Mouse (Mus musculus): ENCODE measurements around the gene Cyp4x1.
"Not testable (repeated sequence)": the region's sequence is repeated elsewhere in the genome, so short reads cannot be mapped to it uniquely, and the experiment has no call there.

Gene Cyp4x1

DNA sequence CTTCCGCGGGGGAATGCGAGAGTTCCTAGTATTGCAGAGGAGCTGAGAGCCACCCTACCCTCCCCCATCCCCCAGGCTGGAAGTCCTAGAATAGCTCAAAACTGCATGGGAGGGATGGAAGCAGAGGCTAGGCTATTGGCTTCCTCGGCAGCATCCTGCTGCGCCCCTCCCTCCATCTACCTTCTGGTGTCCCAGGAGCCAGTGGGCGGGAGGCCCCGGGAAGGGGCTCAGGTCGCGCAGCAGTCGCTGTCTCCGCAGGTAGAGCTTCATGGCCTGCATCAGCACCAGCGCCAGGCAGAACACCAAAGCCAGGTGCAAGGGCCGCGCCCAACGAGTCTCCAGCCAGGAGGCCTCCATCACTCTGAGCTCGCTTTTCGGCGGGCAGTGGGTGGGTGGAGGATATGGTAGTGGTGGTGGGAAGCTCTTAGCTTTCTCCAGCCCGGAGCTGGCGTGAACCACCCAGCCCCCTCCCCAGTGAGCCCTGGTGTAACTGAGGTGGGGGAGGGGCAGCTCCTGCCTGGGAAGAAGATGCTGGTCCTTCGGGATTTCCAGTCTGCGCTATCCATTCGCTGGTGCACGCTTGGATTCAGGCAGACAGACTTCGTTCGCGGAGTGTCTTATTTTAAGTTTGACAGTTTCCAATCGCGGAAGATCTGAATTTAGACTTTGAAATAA, at the start of gene Cyp4x1:
TSS of gene Cyp4x1 (minus strand) at position 661 of the 675 bp plus-strand sequence.
- DNase-seq (ENCODE audit: low spot score), result no peak

DNA sequence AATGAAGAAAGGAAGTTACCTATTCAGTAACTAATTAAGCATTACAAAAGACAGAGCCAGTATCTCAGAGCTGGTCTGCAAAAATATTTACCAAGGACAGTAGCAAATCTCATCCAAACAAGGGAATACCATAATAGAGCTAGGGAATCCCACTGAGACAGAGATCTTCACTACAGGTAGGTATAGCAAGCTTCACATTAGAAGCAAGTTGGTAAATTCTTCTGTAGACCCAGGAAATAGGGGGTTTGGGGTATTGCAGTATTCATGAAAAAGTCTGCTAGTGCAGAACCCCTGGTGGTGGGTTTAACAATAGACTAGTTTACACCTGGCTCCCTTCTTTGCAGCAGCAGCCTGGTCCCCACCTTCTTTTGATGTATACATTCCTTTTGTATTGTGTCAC, 42.1 kb upstream of the Cyp4x1 start:
- not testable (repeated sequence) for DNase-seq (ENCODE audit: low spot score)

DNA sequence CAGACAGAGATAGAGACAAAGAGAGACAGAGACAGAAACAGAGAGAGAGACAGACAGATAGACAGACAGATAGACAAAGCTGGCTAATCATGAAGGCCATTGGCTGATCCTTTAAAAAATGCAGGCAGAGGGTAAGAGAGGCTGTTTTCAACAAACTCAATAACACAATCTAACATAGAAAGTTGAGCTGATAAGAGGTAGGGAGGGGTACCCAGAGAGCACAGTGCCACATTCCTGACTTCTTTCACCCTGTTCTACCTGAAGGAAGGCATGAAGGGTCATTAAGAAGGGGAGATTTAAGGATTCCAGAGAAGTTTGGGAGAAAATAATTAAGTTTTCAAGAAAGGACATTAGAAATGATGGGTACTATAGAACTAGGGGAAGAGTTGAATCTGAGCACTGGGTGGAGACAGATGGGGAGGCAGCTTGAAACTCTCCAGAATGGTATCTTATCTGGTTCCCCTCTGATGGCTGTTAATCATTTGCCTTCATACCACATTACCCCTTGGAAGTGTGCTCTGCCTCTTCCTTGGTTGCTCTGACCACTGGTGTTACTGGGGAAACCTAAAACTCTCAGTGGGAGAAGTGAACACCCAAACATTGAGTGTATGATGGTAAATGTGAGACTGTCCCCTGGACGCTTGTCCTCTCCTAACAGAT, 40.7 kb upstream of the Cyp4x1 start:
- DNase-seq (ENCODE audit: low spot score), result no peak

GRCm38 (mm10) chr4:115158963-115159362, 24.9 kb upstream of the Cyp4x1 start:
- not testable (repeated sequence) for DNase-seq (ENCODE audit: low spot score)

- DNase-seq (ENCODE audit: low spot score), result no peak
Measured at GRCm38 (mm10) chr4:115154723-115155122, 20.6 kb upstream of the Cyp4x1 start.

DNA sequence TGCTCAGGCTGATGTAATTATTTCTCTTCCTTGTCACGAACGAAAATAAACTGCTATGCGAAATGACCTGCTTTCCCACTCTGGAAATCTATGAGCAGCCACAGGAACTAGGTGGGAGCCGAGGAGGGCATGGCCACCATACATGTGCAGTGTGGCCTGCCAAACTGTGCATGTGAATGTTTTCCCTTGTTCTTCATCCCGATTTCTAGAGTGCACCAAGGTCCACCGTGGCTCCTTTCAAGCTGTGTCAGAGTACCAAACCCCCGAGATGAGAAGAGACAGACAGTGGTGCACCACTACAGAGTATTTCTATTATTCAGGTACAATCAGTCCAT, 182 bp upstream of the Cyp4x1 start:
- DNase-seq (ENCODE audit: low spot score), result no peak

- DNase-seq (ENCODE audit: low spot score), result no peak
Measured at GRCm38 (mm10) chr4:115133085-115133484, 996 bp downstream of the Cyp4x1 start.

DNA sequence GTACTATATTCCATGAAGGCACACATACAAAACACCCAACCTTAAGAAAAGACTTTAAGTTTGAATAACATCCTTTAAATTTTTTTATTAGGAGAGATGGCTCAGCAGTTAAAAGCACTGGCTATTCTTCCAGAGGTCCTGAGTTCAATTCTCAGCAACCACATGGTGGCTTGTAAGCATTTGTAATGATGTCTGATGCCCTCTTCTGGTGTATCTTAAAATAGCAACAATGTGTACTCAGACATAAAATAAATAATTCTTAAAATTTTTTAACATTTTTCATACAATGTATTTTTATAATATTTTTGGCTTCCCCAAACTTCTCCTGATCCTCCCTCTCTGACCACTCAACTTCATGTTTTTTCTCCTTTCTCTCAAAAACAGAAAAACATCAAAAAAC, 9.4 kb downstream of the Cyp4x1 start:
- no peak for DNase-seq (ENCODE audit: low spot score)

DNA sequence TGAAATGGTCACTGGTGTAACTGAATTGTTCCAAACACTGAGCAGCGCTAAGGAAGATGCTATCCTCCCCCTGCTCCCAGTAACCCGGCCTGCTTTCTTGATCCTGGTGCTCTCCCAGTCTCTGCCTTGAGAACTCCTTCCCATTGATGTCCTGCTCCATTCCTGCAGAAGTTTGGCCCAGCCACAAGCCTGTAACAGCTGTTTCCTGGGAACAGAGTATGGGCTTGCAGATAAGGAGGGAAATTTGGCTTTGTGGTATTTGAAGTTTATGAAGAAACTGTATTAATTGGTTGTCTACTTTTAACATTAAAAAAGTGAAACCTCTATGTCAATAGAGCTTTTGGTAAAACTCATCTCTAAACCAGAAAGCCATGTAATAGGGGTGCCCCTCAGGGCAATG, 10.6 kb downstream of the Cyp4x1 start:
- no peak for DNase-seq (ENCODE audit: low spot score)

GRCm38 (mm10) chr4:115121608-115122007, 12.5 kb downstream of the Cyp4x1 start:
- DNase-seq (ENCODE audit: low spot score), result no peak

DNA sequence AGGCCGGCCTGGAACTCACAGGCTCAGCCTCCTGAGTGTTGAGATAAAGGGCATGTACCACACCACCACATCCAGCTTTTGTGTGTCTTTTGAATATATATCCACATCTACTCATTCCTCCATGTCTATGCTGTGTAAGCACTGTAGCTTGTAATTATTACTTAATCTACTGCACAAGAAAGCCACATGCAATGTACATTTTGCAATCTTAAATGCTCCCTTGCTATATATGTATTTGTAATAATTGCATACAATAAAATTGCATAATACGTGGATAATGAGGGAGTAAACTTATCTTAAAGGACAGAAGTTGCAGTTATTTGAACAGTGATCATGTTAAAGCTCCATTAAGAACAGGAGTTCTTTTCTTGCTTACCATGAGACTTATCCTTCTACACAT, 12.9 kb downstream of the Cyp4x1 start:
- no peak for DNase-seq (ENCODE audit: low spot score)

GRCm38 (mm10) chr4:115119642-115120041, 14.4 kb downstream of the Cyp4x1 start:
- no peak for DNase-seq (ENCODE audit: low spot score)

DNA sequence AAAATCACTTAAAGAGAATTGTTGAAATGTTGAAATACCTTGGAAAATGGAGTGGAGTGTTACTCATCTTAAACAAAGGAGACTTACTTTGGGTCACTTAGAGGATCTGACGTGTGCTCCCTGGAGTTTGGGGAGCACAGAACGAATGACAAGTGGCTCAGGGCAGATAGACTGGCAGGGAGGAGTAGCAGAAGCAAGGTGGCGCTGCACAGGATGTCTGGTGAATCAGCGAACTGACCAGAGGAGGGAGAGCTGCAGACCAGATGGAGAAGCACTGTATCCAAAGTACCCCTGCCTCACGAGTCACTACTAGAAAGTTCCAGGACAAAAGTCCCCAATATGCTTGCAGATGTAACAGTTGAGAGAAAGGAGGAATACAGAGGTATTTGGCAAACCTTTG, 20.8 kb downstream of the Cyp4x1 start:
- no peak for DNase-seq (ENCODE audit: low spot score)

GRCm38 (mm10) chr4:115111167-115111566, 22.9 kb downstream of the Cyp4x1 start:
- DNase-seq (ENCODE audit: low spot score), result no peak

DNA sequence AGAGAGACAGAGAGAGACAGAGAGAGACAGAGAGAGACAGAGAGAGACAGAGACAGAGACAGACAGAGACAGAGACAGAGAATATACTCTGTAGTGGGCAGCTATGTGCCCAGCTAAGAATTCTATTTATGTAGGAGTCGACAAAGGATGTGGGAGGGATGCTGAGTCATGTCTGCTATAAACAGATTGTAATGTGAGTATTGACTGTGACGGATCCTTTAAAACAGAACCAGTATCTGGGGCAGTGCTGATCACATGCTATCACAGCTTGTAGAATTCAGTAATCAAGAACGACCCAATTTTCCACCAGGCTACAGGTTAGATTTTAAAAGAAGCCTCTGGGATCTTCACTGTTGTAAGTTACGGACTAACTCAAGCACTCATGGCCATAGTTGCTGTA, 30.6 kb downstream of the Cyp4x1 start:
- no peak for DNase-seq (ENCODE audit: low spot score)

- peak; percentile 77 for DNase-seq (ENCODE audit: low spot score)
Measured at GRCm38 (mm10) chr4:115101682-115102081, 32.4 kb downstream of the Cyp4x1 start.

- DNase-seq (ENCODE audit: low spot score), result no peak
Measured at GRCm38 (mm10) chr4:115097146-115097496, 37.0 kb downstream of the Cyp4x1 start.

DNA sequence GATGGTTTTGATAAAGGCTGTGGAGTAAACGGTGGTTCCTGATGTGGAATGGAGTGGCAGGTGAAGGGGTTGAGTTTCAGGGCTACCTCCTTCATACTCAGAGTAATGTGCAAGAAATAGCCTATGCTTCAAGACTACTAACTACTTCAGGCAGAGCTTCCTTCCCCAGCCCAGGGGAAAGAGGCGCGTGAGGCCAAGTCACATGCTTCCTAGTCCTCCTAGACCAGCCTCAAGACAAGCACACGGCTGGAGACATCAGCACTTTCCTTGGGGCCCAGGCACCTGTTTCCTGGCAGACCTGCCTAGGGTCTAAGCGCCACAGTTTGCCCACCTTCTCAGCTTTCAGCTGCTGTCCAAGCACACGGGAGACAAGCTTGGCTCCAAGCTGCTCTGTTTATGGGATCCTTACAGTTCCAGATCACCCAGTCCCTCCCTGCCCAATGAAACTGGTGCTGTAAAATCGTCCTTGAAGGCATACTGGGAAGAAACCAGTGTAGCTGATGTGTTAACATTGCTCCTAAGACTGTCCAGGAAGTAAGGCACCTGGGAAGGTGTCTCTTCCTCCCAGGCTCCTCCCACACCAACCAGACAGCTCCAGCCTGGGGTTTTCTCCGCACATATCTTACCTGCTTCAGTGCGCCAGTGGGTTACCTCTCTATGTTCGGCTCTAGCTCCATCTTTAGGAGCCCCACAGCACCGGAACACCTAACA, 37.5 kb downstream of the Cyp4x1 start:
- no peak for DNase-seq (ENCODE audit: low spot score)

DNA sequence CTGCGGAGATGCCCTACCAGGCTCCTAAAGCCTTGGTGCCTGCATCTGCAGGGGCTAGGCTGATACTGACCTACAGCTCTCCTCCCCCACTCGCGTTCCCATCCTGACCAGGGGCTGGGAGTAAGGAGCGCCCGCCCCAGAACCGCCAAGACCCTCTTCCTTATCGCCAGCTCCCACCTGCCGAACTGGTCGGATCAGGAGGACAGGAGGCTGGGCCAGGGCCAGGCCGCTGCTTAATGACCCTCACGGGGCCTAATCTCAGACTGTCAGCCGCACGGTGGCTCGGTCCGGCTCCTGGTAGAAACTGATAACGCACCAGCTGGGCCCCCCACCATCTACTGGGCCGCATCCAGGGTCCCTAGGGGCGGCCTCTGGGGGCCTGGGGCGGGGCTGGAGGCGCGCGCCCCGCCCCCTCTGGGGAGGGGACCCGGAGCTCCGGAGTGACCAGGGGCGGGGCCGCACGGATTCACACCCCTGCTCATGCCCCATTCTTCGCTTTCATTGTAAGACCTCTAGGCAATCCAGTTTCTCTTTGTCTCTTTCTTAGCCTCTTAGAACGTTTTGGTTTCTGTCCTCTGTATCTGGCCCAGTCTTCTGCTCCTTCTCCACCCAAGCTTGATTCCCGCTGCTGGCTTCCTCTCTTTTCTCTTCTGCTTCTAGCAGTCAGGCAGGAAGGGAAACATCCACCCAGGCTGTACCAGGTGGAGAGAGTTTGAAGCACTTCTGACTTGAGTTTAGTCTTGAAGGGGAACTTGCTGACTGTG, 38.2 kb downstream of the Cyp4x1 start:
- peak; percentile 55 for DNase-seq (ENCODE audit: low spot score)

DNA sequence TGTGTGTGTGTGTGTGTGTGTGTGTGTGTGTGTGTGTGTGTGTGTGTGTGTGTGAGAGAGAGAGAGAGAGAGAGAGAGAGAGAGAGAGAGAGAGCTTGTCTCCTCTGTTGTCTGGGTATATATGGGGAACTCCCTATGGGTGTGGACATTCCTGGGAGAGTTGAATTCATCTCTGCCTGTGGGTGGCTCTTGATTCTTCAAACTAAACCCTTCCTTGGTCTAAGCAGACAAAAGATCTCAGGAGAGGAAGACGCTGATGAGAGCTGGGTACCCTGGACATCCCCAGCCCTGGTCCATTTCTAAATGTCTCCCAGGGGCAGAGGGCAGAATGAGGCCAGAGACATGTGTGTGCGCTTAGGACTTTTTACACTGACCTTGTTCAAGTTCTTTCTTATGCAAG, 40.0 kb downstream of the Cyp4x1 start:
- no peak for DNase-seq (ENCODE audit: low spot score)

- DNase-seq (ENCODE audit: low spot score), result no peak
Measured at GRCm38 (mm10) chr4:115093331-115093864, 40.7 kb downstream of the Cyp4x1 start.

- peak; percentile 22 for DNase-seq (ENCODE audit: low spot score)
Measured at GRCm38 (mm10) chr4:115091806-115092205, 42.3 kb downstream of the Cyp4x1 start.
